Mouse (Mus musculus): Measurements from ENCODE around the gene Ano10.

Gene Ano10

DNA sequence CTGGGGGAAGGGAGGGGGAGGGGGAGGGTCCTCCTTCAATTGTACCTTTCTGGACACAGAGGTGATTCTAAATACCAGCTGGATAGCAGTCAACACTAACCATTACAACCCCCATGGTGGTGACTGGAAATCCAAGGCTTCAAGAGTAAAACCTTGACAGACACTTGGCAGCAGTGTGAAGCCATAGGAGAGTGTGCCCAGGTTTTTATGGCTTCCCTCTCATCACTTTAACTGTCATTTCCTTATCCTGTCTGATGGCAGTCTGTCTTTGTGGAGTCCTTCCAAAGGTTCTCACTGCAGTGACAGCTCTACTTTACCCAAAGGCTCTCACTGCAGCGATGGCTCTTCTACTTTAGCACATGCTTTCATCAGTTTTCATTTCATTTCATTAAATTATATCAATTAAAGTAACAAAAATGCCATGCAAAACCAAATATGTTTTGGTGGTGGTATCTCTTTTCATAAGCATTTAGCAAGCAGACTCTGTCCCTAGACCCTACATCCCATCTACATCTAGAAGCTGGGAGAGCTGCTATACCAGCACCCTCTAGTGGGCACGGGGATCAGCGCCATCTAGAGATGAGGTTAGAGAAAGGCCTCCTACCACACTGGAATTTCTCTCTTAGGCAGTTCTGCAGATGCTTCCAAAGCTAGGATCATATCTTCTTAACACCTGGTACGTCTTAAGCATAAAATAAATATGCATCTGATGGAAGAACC, 50.0 kb downstream of the Ano10 start:
- peak; percentile 26 to 61 for DNase-seq

DNA sequence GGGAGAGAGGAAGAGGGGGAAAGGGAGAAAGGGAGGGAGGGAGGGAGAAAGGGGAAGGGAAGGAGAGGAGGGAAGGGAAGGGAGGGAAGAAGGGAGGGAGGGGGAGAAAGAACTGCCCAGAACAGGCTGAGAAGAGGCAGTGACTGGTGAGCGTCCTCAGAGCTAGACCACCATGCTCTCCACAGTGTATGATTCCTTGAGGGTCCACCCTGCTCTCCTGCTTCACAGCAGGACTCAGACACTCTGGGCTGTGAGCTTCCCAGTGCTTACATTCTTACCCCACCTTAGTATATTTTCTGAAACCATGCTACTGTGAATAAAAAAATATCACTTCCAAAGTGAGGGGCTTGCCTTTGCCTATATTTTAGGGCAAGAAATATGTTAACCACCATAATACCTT, 50.9 kb downstream of the Ano10 start:
- DNase-seq: no peak

DNA sequence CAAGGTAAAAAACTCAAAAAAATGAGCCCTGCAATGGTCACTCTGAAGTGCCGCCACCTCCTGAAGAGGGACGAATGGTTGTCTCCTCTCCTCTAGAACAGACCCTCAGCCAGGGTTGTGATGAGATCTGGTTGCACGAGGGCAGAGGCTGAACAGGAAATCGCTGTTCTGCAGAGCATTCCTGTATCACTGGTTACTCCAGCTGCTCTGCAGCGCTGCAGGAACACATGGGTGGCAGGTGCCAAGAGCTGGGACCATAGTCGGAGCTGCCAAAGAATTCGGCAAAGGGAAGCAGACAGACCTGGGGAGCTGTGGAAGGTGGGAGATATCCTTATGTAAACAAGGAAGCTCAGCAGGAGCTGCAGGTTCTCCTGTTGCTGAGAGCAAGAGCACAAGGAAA, 51.4 kb downstream of the Ano10 start:
- DNase-seq: no peak

DNA sequence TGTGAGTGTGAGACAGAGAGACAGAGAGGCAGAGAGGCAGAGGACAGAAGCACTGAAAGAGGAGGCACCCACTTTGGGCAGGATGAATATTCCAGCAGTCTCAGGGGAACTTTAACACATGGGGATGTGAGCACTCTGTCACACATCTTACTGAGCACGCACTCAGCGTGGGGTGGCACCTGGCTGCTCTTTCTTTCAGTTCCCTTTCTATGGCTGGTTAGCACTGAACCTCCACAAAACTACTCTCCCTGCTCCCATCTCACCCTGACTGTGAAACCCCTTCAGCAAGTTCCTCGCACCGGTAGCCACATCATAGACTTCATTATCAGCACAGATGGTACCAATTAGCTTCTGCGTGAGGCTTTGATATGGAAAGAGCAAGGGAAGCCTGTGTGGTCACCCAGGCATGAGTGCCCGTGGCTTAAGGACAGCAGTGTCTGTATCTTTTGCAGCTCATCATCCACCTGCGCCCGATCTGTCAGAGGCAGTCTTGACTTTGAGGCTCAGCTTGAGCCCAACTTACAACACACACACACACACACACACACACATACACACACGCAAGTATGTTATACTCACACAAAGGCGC, 52.3 kb downstream of the Ano10 start:
- no peak for DNase-seq

DNA sequence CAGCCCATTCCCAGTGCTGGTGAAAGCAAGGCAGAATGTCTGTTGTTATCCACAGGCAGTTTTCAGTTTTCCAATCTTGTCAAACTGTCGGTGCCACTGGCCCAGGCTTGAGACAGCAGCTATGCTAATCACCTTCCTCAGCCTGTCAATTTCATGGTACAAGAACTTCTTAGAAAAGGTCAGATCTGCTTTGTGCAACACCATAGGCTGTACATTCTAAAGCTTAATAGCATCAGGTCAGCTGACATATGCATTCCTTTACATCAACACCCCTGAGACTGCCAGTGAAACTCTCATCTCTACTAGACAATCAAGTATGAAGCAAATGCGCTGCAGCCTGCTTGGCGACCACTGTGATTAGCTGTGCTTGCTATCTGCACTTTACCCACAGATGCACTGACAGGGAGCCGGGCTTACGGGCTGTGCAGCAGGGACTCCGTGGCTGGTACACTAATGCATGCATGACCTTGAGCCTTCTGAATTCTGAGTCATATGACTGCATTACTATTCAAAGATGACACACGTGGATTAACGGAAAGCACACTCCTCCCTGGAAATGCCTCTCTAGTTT, 53.5 kb downstream of the Ano10 start:
- no peak for DNase-seq

DNA sequence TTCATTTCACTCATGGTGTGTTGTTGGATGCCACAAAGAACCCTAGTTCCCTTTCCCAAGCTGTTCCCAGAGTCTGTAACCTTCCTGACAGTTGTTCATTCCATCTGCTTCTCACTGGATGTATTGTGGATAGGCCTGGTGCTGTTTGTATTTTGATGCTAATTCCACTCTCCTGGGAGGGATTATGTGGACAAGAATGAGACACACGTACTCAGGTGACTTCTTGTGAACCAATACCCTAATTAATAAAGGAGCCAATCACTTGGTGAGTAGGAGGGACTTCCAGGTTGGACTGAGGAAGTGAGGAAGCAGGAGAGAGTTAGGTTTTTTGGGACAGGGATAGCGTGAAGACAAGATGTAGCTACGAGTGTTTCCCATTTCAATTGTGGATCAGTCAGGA, 59.5 kb downstream of the Ano10 start:
- DNase-seq: no peak

DNA sequence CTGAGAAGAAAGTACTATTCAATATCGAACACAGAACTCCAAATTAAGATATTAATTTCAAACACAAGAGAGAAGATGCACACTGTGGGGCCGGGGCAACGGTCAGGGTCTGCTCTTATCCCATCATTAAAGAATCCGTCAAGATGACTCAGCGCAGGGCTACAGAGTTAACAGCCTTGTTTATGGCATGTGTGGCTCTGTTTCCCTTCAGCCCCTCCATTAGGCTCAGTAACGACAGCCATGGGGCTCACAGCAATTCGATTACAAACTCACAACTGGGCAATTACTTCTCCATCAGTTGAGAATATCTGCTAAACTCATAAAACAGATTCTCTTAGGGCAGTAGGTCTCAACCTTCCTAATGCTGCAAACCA, 60.3 kb downstream of the Ano10 start:
- DNase-seq: no peak

DNA sequence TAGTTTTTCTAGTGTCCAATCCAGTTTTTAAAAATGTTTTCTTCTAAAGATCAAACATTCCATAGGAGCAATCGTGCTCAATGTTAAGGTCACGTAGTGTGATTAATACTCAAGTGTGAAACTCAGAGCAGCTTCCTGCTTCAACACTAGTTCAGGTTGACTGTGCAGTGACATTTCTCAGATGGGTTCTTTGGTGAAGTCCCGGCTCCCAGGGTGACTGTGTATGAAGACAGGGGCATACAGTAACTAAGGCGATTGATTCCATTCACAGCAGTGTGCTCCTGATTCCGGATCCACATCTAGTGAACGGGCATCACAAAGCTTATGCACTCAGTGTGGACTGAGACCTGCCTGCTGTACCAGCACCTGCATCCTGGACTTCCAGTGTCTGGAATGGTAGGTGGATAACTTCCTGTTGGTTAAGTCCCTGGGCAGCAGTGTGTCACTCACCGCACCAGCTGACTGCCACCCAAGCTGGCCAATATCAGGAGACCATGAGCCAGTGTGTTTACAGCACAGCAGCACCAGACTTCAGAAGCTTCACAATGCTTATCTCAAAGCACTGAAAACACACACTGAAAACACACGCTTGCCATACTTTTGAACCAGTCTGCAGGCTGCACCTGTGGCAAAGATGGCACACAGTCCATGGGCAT, 60.8 kb downstream of the Ano10 start:
- no peak for DNase-seq

DNA sequence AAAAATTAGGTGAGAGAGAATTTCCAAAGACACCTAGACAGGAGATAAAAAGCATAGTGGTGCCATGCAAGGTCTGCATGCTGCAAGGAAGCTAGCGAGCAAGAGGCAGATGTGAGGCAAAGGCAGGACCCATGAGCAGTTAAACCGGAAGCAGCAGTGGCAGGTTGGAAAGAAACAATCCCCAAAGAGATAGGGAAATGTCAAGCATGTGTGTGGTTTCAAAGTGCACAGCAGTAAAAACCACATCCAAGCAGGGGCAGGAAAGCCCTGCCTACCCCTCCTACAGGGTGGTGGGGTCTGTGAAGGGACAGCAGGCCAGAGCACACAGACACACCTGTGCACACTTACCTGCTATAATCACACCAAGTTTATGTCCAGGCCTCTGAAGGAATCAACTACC, 61.3 kb downstream of the Ano10 start:
- DNase-seq: no peak

DNA sequence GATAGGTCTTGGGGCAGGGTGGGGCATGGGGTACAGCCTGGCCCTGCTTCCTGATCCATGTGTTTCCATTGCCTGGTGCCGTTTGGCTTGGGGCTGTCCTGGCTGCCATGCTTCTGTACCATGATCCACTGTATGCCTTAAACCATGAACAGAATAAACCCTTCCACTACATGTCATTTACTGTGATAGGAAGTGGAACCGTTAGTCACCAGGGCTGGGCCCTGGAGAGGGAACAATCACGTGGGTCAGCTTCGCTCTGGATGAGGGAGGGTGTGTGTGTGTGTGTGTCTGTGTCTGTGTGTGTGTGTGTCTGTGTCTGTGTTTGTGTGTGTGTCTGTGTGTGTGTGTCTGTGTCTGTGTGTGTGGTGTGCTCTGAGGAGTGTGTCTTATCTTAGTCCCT, 63.5 kb downstream of the Ano10 start:
- DNase-seq: no peak

DNA sequence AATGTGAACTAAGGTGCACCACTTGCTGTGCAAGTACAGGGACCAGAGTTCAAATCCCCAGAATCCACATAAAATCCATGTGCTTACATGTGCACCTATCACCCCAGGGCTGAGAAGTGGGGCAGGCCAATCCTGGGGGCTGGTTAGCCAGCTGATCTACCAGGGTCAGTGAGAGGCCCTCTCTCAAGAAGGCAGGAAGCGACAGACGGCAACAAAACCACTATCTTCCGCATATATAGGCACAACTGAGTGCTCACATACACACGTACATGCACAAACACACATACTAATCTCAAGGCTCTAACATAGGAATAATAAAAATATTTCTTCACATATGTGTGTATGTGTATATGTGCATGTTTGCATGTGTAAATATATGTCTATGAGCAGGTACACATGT, 67.8 kb downstream of the Ano10 start:
- DNase-seq: no peak

DNA sequence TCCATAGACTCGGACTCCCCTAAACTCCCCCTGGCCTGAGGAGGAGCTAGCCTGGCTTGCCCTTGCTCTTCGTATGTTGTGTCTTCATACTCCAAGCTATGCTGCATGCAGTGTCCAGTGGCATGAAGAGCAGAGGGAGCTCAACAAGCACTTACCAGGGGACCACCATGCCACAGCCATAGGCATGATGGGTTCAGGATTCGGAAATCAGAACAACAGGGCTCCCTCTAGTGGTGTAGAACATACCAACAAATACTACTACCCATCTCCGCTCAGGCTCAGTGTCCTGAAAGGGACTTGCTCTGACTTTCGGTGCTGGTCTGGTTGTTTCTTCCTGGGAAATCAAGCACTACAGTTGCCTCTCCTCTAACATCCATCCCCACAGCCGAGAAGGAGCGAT, 68.9 kb downstream of the Ano10 start:
- DNase-seq: peak; percentile 7 to 20

DNA sequence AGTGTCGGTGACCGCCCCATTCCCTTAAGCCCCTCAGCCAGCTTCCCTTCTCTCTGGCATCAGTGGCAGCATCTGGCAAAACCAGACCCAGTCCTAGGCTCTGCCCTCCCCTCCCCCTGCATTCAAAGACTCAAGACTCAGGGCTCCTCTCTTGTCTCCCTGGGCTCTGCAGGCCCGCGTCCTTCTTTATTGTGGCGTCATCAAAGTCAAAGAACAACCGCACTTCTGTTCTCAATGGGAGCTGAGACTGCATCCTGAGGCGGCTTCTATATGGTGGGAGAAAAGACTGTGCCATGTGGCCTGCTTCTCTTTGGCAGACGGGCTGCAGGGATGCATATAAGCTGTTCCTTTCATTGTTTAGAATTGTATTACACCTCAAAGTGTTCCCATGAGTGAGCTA, 71.2 kb downstream of the Ano10 start:
- DNase-seq: no peak

DNA sequence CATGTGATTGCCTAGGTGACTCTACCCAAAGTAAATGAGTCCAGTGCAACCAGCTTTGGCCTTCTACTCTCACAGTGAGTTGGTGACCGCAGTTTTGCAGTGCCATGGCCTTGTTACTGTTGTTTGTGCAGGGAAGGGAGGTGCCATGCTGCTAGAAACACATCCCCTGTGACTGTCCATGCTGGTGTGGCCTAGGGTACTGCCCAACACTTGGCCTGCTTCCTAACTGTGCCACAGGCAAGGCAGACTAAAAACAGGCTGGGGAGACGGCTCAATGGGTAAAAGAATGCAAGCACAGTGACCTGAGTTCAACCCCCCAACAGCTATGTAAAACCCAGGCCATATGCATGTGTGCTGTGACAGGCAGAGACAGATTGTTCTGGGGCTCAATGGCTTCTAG, 74.3 kb downstream of the Ano10 start:
- DNase-seq: no peak

DNA sequence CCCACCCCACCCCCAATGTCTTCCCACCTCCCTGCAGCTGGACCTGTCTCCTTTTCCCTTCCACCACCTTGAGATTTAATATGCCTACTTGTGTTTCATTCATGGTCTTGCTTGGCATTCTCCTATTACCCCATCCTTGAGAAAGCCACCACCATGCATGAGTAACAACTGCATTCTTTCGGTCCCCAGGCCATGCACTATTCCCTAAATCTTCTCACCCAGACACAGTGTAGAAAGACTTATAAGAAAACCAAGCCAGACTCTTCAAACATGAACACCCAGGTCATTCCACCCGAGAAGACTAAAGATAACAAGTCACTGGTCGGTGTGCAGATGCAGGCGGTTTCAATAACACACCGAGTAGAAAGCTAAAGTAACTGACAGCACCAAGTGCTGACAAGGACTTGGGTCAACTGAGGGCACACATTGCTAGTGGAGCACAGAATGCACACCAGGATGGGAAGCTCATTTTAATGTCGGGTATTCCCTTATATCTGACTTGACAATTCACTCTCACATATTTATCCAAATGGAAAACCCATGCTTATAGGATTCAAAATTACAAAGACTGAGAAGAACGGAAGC, 77.2 kb downstream of the Ano10 start:
- no peak for DNase-seq

DNA sequence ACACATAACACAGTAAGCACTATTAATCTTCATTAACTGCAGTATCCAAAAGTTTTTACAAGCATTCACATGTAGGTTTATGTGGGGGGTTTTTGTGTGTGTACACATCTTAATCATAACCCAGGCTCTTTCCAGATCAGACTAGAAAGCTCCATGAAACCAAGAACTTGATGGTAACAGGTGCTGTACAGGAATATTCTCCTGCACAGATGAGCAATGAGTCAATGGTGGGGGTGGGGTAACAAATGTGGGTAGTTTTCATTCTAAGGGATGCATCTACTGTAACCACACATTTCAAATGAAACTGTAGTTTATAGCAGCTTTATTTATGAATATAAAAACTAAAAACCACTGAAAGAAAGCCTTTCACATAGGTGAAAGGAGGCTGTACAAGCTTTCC, 79.1 kb downstream of the Ano10 start:
- DNase-seq: no peak

DNA sequence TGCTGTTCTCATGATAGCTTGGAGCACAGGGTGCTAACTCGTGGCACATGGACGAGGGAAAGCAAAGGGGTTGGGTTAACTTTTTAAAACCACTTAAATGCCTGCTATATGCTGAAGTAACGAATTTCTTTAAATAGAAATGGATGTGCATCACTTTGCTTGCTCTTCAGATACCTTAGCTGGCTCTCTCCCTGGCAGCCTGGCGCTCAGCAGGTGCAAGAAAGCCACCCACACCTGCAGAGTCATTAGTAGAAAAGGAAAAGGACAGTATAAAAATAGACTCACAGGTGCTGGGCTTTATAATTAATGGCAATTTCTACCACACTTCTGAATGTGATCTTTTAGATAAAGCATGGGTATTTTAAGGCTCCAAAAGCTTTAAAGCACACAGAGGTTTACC, 85.9 kb downstream of the Ano10 start:
- DNase-seq: no peak

DNA sequence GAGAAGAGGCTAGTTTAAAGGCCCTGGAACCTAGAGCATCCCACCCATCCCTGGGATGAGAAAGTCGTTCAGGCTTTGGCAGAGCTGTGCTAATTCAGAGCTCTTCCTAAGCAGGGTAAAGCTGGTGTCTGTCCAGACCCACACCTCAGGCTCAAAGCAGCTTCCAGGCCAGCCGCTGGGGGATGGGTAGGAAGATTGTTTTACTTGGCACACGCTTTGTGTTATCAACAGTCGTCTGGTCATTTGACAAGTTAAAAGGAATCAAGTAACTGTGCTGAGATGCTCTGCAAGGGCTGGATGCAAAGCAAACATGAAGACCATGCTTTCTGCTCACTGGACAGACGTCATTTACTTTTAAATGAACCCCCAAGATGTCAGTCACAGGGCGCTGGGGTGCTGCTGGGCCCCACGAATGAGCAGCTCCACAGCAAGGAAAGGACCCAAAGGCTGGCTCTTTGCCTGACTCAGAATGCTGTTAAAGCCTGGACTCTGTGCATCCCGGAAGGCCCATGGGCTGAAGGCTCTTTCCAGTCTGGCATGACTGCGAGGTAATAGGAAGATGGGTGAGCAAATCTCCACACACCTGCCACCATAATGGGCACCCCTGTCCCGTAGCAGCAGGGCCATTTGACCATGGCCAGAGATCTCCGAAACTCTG, 88.6 kb downstream of the Ano10 start:
- no peak for DNase-seq

DNA sequence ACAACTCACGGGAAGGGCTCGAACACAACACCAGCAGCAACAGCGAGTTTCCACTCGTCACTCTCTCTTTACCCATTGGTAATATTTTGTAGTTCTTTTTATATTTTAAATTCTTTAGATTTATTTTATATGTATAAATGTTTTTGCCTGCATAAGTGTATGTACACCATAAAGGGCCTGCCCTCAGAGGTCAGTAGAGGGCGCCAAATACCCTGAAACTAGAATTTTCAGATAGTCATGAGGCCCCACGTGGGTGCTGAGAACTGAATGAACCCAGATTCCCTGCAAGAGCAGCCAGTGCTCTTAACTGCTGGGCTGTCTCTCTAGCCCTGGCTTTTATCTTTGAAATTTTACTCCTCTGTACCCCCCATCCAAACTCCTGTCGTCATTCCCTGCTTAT, 89.7 kb downstream of the Ano10 start:
- DNase-seq: no peak

DNA sequence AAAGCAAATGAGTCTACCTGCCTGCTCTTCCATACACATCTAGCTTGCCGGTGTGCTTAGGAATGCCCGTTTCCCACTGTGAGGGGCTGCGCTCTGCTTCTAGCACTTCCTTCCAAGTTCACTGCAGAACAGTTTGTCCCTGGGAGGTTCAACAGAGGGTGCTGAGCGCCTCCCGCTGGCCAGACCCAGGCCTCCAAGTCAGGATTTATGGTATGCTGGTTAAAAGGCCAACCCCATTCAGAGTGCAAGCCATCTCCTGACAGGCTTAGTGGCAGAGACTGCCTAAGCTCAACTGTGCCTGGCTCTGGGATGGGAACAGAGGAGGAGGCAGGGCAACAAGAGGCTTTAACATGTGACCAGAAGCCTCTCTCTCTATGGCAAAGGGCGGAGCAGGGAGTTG, 95.0 kb downstream of the Ano10 start:
- peak; percentile 50 to 76 for DNase-seq

DNA sequence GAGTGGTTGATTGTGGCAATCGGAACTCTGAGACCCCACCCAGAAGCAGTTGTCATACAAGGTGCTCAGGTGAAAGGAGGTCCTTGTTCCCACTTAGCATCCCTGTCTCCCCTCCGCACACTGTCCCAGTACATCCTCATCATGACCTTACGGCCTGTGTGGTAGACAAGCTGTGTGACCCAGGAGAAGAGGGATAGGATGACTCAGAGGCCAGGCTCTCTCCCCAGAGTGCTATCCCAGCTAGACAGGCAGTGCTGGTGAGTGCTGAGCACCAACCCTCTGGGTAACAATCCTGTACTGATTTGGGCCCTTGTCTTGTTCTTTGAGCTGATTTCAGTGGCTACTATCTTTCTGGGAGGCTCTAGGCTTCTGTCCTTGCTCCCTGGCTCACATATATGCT, 95.6 kb downstream of the Ano10 start:
- no peak for DNase-seq

DNA sequence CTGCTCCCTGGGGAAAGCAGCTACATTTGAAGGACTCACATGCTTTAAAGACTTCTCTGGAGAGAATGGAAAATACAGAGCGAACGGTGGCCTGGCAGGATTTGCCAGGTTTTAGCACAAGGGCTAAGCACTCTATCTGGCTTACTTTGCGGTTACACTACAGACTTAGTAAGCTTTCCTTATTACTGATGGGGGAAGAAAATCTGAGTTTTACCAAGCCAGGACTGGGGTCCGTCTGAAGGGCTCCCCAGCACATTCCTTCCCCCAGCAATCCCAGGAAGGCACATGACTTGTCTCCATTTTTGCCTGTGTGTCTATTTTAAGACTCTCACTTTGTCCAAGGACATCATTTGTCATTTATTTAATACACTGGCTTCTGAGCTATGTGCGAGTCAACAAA, 97.2 kb downstream of the Ano10 start:
- no peak for DNase-seq

DNA sequence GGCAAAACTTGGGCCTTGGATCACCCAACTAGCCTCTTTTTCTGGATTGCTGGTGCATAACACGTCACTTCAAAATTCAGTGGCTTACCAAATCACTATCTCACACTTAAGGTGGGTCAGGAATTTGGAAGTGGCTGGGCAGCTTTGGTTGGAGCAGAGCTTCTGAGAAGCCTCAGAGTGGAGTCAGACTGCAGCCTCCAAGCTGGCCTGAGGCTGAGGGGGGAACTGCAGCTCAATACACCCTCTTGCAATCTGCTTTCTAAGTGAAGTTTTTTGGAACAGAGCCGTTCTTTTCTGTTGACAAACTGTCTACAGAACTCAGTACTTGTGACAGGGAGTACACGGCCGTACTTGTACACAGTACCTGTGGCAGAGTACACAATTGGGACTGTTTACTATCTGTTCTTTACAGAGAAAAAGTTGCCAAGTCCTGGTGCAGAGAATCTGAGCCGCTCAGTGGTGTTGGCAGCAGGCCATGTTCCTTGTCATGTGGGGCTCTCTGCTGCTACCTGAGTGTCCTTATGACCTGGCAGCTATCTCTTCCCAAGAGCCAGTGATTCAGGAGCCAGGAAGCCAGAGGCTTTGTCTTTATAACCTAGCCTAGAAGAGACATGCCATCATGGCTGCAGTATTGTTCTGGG, 99.1 kb downstream of the Ano10 start:
- DNase-seq: peak; percentile 54 to 60
